14 mouse cellular contexts compared by ENCODE assay signal in the genomic region with DNA sequence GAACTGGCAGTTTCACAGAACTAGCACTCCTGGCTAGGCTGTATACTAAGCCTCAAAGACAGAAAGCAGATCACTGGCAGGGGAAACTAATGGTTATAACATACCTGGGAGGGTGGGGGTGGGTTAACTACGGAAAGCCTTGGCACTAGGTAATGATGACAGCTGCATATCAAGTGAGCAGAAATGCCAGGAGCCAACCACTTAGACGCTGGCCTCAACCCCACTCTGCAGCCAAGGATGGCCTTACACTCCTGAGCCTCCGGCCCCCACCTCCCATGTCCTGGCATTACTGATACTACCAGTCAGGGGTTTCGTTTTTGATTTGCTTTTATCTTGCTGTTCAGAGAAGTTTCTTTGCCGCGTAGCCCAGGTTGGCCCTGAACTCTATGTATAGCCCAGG. TPM values are rescaled to one million over a fixed set of nuclear protein-coding genes. Genes with fewer than 3 reads are reported as not detected.
"Had no signal": no experiment of that assay in that cellular context is flagged by ENCODE, and none has a peak within 500 bp of the region (broad histone marks: within the 10 kb centered on the region; RNA-seq: fewer than 3 reads in every experiment).

No protein-coding gene starts in this region.

- H3K4me2 ChIP-seq: liver, embryonic 12.5 days; lung, embryonic 14.5 days; midbrain, embryonic 15.5 days; neural tube, embryonic 12.5 days; stomach, embryonic 15.5 days had no signal

- H3K9me3 ChIP-seq: limb, embryonic 15.5 days; liver, embryonic 12.5 days; midbrain, embryonic 10.5 days; midbrain, embryonic 15.5 days; neural tube, embryonic 12.5 days; stomach, embryonic 15.5 days had no signal

- H3K9ac ChIP-seq: limb, embryonic 15.5 days; liver, embryonic 12.5 days; lung, embryonic 14.5 days; midbrain, embryonic 15.5 days; neural tube, embryonic 12.5 days; stomach, embryonic 15.5 days had no signal

- H3K36me3 ChIP-seq: limb, embryonic 15.5 days; liver, embryonic 12.5 days; midbrain, embryonic 10.5 days; midbrain, embryonic 15.5 days; neural tube, embryonic 12.5 days; stomach, embryonic 15.5 days had no signal

- H3K27ac ChIP-seq: liver, embryonic 12.5 days; midbrain, embryonic 10.5 days; midbrain, embryonic 15.5 days; neural tube, embryonic 12.5 days had no signal

- DNase-seq: kidney, postnatal 36 days; layer of hippocampus, adult 9-11 months; lung, embryonic 14.5 days; lung, postnatal 10 days; thymus, adult 2 months; thymus, postnatal 25 days had no signal

- H3K4me3 ChIP-seq: liver, embryonic 12.5 days; midbrain, embryonic 10.5 days; midbrain, embryonic 15.5 days; neural tube, embryonic 12.5 days; stomach, embryonic 15.5 days had no signal

- ATAC-seq: liver, embryonic 12.5 days; midbrain, embryonic 15.5 days had no signal

RNA-seq across cellular contexts. Expression of a gene that starts 5.7 kb away (rescaled TPM):
- total RNA-seq: megakaryocyte, adult 5-6 weeks; monocyte, adult 5-6 weeks had no signal

RNA-seq across cellular contexts. Expression of a gene that starts 36.4 kb away (rescaled TPM):
- total RNA-seq: monocyte, adult 5-6 weeks had no signal
